Mouse (Mus musculus) intestine, embryonic 16.5 days (tissue): Measurements from ENCODE around the gene Nfix. TPM values are rescaled to one million over a fixed set of nuclear protein-coding genes. Genes with fewer than 3 reads are reported as not detected.

Experiments used
- ATAC-seq: fragments of 200-750 bp; cut with Nextera tagmentation; 2 replicates; pipeline ENCODE4 v1.8.0; 2017; ENCODE audit warnings: moderate TSS enrichment, moderate library complexity
- H3K27ac ChIP-seq: fragments of 300-500 bp; sonication (generic); 2 replicates; pipeline ENCODE4 v1.5.1; 2014; ENCODE audit warnings: mild to moderate bottlenecking, low read length
- H3K27me3 ChIP-seq: fragments of 300-500 bp; sonication (generic); replicated peaks from 2 replicates; pipeline ENCODE4 v1.6.1; 2014; ENCODE audit warnings: low read length, control low read depth, mixed read lengths; ENCODE audit not compliant: control insufficient read depth, insufficient read depth
- H3K36me3 ChIP-seq: fragments of 300-500 bp; sonication (generic); 2 replicates; pipeline ENCODE4 v1.6.1; 2014; ENCODE audit warnings: low read length, control low read depth; ENCODE audit not compliant: control insufficient read depth, insufficient read depth
- H3K4me1 ChIP-seq: fragments of 300-500 bp; sonication (generic); 2 replicates; pipeline ENCODE4 v1.6.1; 2014; ENCODE audit warnings: low read length, control low read depth, mixed read lengths; ENCODE audit not compliant: control insufficient read depth, insufficient read depth
- H3K4me2 ChIP-seq: fragments of 300-500 bp; sonication (generic); 2 replicates; pipeline ENCODE4 v1.6.1; 2014; ENCODE audit warnings: low read depth, low read length, control low read depth
- H3K4me3 ChIP-seq: fragments of 300-500 bp; sonication (generic); 2 replicates; pipeline ENCODE4 v1.5.1; 2014; ENCODE audit warnings: mild to moderate bottlenecking, low read length
- H3K9ac ChIP-seq: fragments of 300-500 bp; sonication (generic); 2 replicates; pipeline ENCODE4 v1.6.1; 2014; ENCODE audit warnings: low read depth, low read length
- H3K9me3 ChIP-seq: fragments of 300-500 bp; sonication (generic); 2 replicates; pipeline ENCODE4 v1.6.1; 2016; ENCODE audit warnings: low read length, control low read depth; ENCODE audit not compliant: control insufficient read depth
- WGBS: fragments of 180-500 bp; shearing (Covaris S2); extraction: QIAGEN DNeasy Blood & Tissue Kit; methylation state at CpG from one replicate; pipeline ENCODE4 v1.1.7; 2014; 5-methylcytosine and 5-hydroxymethylcytosine counted together
- polyA plus RNA-seq: library from polyadenylated mRNA; unstranded; fragments of >200 nt; fragmentation: Nextera tagmentation; extraction: Ambion mirVana; gene quantifications from 2 replicates; pipeline ENCODE4 v1.2.1, GENCODE M21; 2015

Nfix gene
- polyA plus RNA-seq, 1 experiment from 2014 or later: 9.7 TPM

- H3K4me2 ChIP-seq: no peak overlapping the region
- H3K27ac ChIP-seq: no peak overlapping the region
- H3K9ac ChIP-seq: no peak overlapping the region
- H3K27me3 ChIP-seq: peaks cover 32% of the 10 kb centered on the region
- peaks cover 40% of the 10 kb centered on the region for H3K4me1 ChIP-seq
- no peak overlapping the region for H3K4me3 ChIP-seq
- 38% methylated on average over 5 of the region's 5 CpGs for WGBS
- ATAC-seq: no peak
- no peaks in the 10 kb centered on the region for H3K36me3 ChIP-seq
- no peaks in the 10 kb centered on the region for H3K9me3 ChIP-seq
Measured at GRCm38 (mm10) chr8:84771000-84771687, 29.0 kb downstream of the Nfix start.

- ATAC-seq: peak; percentile 49
- Histone ChIP-seq H3K4me1 (peaks cover 34% of the 10 kb centered on the region), H3K9me3 (no peaks in the 10 kb centered on the region), H3K4me2 (peak overlapping the region; percentile 4; the same call in 1 of the 2 replicates), H3K27ac (no peak overlapping the region), H3K36me3 (no peaks in the 10 kb centered on the region), H3K27me3 (peaks cover 24% of the 10 kb centered on the region), H3K4me3 (no peak overlapping the region), H3K9ac (no peak overlapping the region)
- 37% methylated on average over 12 of the region's 12 CpGs for WGBS
Measured at GRCm38 (mm10) chr8:84770100-84770953, 29.8 kb downstream of the Nfix start.

DNA sequence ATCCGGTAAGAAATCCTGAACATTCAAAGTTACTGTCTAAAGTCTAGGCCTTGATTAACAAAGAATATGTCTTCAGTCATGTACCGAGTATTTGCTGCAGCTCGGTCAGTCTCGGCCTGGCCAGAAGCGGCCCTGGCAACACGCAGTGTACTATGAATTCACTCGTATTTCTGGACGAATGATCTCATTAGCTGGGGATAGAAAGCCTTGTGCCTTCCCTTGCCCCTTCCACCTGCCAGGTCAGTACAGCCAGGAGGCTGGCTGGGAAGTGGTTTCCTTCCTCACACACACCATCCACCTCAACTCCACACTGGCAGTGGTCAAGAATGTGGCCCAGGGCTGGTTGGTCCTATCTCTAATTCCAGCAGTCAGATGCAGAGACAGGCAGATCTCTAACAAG lies 30.8 kb downstream of the Nfix start:
- Histone ChIP-seq H3K9me3 (no peaks in the 10 kb centered on the region), H3K27ac (no peak overlapping the region), H3K4me3 (no peak overlapping the region), H3K36me3 (no peaks in the 10 kb centered on the region), H3K9ac (0 out of 2 replicates have a peak overlapping the region, but pooled peaks have one; percentile 5), H3K4me2 (no peak overlapping the region), H3K27me3 (peaks cover 24% of the 10 kb centered on the region), H3K4me1 (peaks cover 30% of the 10 kb centered on the region)
- no peak for ATAC-seq
- WGBS: 91% methylated on average over 8 of the region's 8 CpGs

- peaks cover 30% of the 10 kb centered on the region for H3K4me1 ChIP-seq
- no peaks in the 10 kb centered on the region for H3K9me3 ChIP-seq
- H3K4me3 ChIP-seq: no peak overlapping the region
- H3K27ac ChIP-seq: no peak overlapping the region
- ATAC-seq: no peak
- H3K4me2 ChIP-seq: no peak overlapping the region
- WGBS: 89% methylated on average over 14 of the region's 14 CpGs
- peaks cover 24% of the 10 kb centered on the region for H3K27me3 ChIP-seq
- H3K9ac ChIP-seq: no peak overlapping the region
- H3K36me3 ChIP-seq: no peaks in the 10 kb centered on the region
Measured at GRCm38 (mm10) chr8:84768343-84769095, 31.6 kb downstream of the Nfix start.

GRCm38 (mm10) chr8:84767221-84767620 lies 32.9 kb downstream of the Nfix start:
- Histone ChIP-seq H3K27ac (no peak overlapping the region), H3K9ac (no peak overlapping the region), H3K27me3 (peaks cover 15% of the 10 kb centered on the region), H3K4me1 (peaks cover 19% of the 10 kb centered on the region), H3K9me3 (no peaks in the 10 kb centered on the region), H3K36me3 (no peaks in the 10 kb centered on the region), H3K4me2 (no peak overlapping the region), H3K4me3 (no peak overlapping the region)
- no peak for ATAC-seq
- WGBS: 83% methylated on average over 10 of the region's 10 CpGs

DNA sequence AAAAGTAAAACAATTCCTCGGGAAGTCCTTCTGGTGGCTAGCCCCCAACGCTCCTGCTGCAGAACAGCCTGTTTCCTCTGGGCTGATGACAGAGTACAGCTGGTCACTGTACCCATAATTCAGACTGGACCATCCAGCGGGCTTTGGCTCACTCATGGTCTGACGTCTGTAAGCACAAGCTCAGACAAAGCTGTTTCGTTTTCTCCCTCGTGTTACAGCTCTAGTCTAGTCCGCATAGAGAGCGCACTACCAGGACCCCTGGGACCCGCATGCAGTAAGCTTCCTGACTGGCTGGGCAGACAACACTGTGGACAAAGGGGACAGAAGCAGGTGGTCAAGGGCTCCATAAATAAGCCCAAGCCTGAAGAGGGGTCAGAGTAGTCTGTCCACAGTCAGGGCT lies 33.7 kb downstream of the Nfix start:
- H3K36me3 ChIP-seq: no peaks in the 10 kb centered on the region
- H3K4me3 ChIP-seq: no peak overlapping the region
- no peak overlapping the region for H3K4me2 ChIP-seq
- no peak overlapping the region for H3K9ac ChIP-seq
- peaks cover 11% of the 10 kb centered on the region for H3K4me1 ChIP-seq
- no peaks in the 10 kb centered on the region for H3K9me3 ChIP-seq
- 62% methylated on average over 9 of the region's 9 CpGs for WGBS
- peaks cover 7% of the 10 kb centered on the region for H3K27me3 ChIP-seq
- no peak for ATAC-seq
- H3K27ac ChIP-seq: no peak overlapping the region

DNA sequence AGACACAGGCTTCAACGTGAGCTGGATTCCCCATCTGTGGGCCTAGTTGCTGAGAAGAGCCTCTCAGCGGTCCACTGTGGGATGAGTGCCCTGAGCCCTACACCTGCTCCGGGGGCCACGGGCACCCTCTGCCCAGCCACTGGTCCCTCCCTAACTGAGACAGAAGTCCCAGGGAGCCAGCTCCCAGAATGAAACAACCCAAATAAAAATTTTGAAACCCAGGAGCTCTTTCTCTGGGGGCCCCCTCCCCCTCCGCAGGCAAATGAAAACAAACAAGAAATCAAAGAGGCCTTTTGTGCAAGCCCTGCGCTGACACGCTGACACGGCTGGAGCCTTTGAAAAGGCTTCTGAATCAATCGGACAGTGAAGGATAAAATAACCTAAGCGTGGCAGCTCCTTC lies 34.5 kb downstream of the Nfix start:
- Histone ChIP-seq H3K27ac (no peak overlapping the region), H3K36me3 (no peaks in the 10 kb centered on the region), H3K27me3 (peaks cover 2% of the 10 kb centered on the region; the same call in 1 of the 2 replicates), H3K4me2 (no peak overlapping the region), H3K9me3 (no peaks in the 10 kb centered on the region), H3K4me1 (0 out of 2 replicates have a peak, but pooled peaks cover 7% of the 10 kb centered on the region), H3K9ac (no peak overlapping the region), H3K4me3 (no peak overlapping the region)
- WGBS: 40% methylated on average over 10 of the region's 10 CpGs
- no peak for ATAC-seq

GRCm38 (mm10) chr8:84764870-84765495 lies 35.2 kb downstream of the Nfix start:
- Histone ChIP-seq H3K9me3 (no peaks in the 10 kb centered on the region), H3K9ac (no peak overlapping the region), H3K27me3 (no peaks in the 10 kb centered on the region; the same call in 1 of the 2 replicates), H3K4me1 (0 out of 2 replicates have a peak, but pooled peaks cover 3% of the 10 kb centered on the region), H3K4me2 (no peak overlapping the region), H3K4me3 (no peak overlapping the region), H3K27ac (no peak overlapping the region), H3K36me3 (no peaks in the 10 kb centered on the region)
- ATAC-seq: no peak
- WGBS: 78% methylated on average over 17 of the region's 17 CpGs
